Mouse (Mus musculus): ENCODE data around the gene 6430531B16Rik. TPM values are rescaled to one million over a fixed set of nuclear protein-coding genes. Genes with fewer than 3 reads are reported as not detected.

Gene 6430531B16Rik
- polyA plus RNA-seq, 1 experiment from 2014 or later = 5.0 TPM

GRCm38 (mm10) chr7:139970216-139970919, 8.2 kb downstream of the 6430531B16Rik start:
- Histone ChIP-seq H3K27ac (replicated peaks) (peak overlapping the region; percentile 28), H3K27me3 (no peaks in the 10 kb centered on the region), H3K36me3 (no peaks in the 10 kb centered on the region), H3K4me3 (replicated peaks) (no peak overlapping the region), H3K4me2 (replicated peaks) (no peak overlapping the region), H3K4me1 (peaks cover 7% of the 10 kb centered on the region), H3K9me3 (replicated peaks) (no peaks in the 10 kb centered on the region), H3K9ac (no peak overlapping the region)
- 59% methylated on average over 10 of the region's 10 CpGs for WGBS
- ATAC-seq (ENCODE audit: insufficient number of reproducible peaks, low FRiP score, low TSS enrichment, low read depth) = 0 out of 2 replicates have a peak, but pooled peaks have one; percentile 35

DNA sequence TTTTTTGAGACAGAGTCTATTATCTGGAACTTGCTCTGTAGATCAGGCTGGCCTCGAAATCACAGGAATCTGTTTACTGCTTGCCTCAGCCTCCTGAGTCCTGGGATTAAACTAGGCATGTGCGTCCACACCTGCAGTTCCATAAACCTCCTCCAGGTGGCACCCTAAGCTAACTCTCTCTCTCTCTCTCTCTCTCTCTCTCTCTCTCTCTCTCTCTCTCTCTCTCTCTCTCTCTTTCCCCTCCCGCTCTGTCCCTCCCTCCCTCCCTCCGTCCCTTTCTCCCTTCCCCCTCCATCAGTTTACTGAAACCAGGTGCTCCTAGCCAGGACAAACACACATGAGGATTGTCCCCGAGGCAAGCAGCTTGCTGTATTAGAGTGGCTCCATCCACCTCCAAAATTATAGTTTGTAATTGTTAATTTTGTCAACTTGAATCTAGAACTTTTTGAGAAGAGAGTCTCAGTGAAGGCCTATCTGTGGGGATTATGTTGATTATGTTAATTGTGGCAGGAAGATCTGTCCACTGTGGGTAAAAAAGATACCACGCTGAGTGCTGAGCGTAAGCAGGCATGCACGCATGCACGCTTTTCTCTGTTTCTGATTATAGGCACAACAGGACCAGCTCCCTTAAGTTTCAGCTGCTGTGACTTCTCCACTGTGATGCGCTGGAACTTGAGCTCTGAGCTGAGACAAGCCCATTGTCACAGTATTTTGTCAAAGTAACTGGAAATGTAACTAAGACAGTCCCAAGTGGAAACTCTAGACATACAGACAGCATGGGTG, 9.0 kb downstream of the 6430531B16Rik start:
- H3K9ac ChIP-seq = no peak overlapping the region
- 17% methylated on average over 10 of the region's 10 CpGs for WGBS
- H3K27ac ChIP-seq (replicated peaks) = peak overlapping the region; percentile 28
- no peaks in the 10 kb centered on the region for H3K9me3 ChIP-seq (replicated peaks)
- peaks cover 7% of the 10 kb centered on the region for H3K4me1 ChIP-seq
- H3K4me2 ChIP-seq (replicated peaks) = no peak overlapping the region
- no peaks in the 10 kb centered on the region for H3K27me3 ChIP-seq
- no peak overlapping the region for H3K4me3 ChIP-seq (replicated peaks)
- ATAC-seq (ENCODE audit: insufficient number of reproducible peaks, low FRiP score, low TSS enrichment, low read depth) = no peak
- H3K36me3 ChIP-seq = no peaks in the 10 kb centered on the region

GRCm38 (mm10) chr7:139968428-139968827, 10.1 kb downstream of the 6430531B16Rik start:
- Histone ChIP-seq H3K36me3 (no peaks in the 10 kb centered on the region), H3K9ac (no peak overlapping the region), H3K4me2 (replicated peaks) (no peak overlapping the region), H3K27me3 (no peaks in the 10 kb centered on the region), H3K4me1 (peaks cover 7% of the 10 kb centered on the region), H3K4me3 (replicated peaks) (no peak overlapping the region), H3K27ac (replicated peaks) (no peak overlapping the region), H3K9me3 (replicated peaks) (no peaks in the 10 kb centered on the region)
- ATAC-seq (ENCODE audit: insufficient number of reproducible peaks, low FRiP score, low TSS enrichment, low read depth) = no peak
- 41% methylated on average over 5 of the region's 5 CpGs for WGBS

- no peak overlapping the region for H3K9ac ChIP-seq
- no peaks in the 10 kb centered on the region for H3K36me3 ChIP-seq
- no peak overlapping the region for H3K27ac ChIP-seq (replicated peaks)
- H3K9me3 ChIP-seq (replicated peaks) = no peaks in the 10 kb centered on the region
- H3K4me2 ChIP-seq (replicated peaks) = no peak overlapping the region
- ATAC-seq (ENCODE audit: insufficient number of reproducible peaks, low FRiP score, low TSS enrichment, low read depth) = no peak
- 17% methylated on average over 4 of the region's 4 CpGs for WGBS
- peaks cover 7% of the 10 kb centered on the region for H3K4me1 ChIP-seq
- no peaks in the 10 kb centered on the region for H3K27me3 ChIP-seq
- no peak overlapping the region for H3K4me3 ChIP-seq (replicated peaks)
These were observed 11.4 kb downstream of the 6430531B16Rik start for GRCm38 (mm10) chr7:139967175-139967574.

DNA sequence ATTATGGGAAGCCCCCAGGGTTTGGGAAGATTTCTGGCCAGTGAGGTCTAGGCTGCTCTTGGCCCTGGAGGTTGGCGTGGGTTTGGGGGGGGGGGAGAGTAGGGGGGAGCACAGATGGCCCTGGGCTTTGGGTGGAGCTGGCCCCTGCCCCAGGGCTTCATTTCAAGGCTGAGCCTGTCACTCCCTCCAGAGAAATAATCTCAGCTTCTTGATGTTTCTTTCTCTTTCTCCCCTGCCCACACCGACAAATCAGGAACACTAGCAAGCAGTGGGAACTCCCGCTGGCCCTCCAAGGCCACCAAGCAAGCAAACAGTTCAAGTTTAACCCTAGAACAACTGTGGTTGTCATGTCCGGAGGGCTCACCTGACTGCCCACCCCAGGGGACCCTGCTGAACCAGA, 14.7 kb downstream of the 6430531B16Rik start:
- ATAC-seq (ENCODE audit: insufficient number of reproducible peaks, low FRiP score, low TSS enrichment, low read depth) = no peak
- no peak overlapping the region for H3K9ac ChIP-seq
- no peaks in the 10 kb centered on the region for H3K4me1 ChIP-seq
- no peak overlapping the region for H3K4me3 ChIP-seq (replicated peaks)
- H3K9me3 ChIP-seq (replicated peaks) = no peaks in the 10 kb centered on the region
- WGBS = 56% methylated on average over 4 of the region's 4 CpGs
- H3K4me2 ChIP-seq (replicated peaks) = no peak overlapping the region
- no peaks in the 10 kb centered on the region for H3K36me3 ChIP-seq
- no peaks in the 10 kb centered on the region for H3K27me3 ChIP-seq
- no peak overlapping the region for H3K27ac ChIP-seq (replicated peaks)

GRCm38 (mm10) chr7:139961141-139961540, 17.4 kb downstream of the 6430531B16Rik start:
- H3K27ac ChIP-seq (replicated peaks) = no peak overlapping the region
- 80% methylated on average over 10 of the region's 10 CpGs for WGBS
- H3K27me3 ChIP-seq = peaks cover 2% of the 10 kb centered on the region; the same call in 1 of the 2 replicates
- H3K4me2 ChIP-seq (replicated peaks) = no peak overlapping the region
- no peak overlapping the region for H3K9ac ChIP-seq
- H3K9me3 ChIP-seq (replicated peaks) = no peaks in the 10 kb centered on the region
- no peak overlapping the region for H3K4me3 ChIP-seq (replicated peaks)
- H3K4me1 ChIP-seq = no peaks in the 10 kb centered on the region
- ATAC-seq (ENCODE audit: insufficient number of reproducible peaks, low FRiP score, low TSS enrichment, low read depth) = no peak
- no peaks in the 10 kb centered on the region for H3K36me3 ChIP-seq

GRCm38 (mm10) chr7:139957958-139958357, 20.6 kb downstream of the 6430531B16Rik start:
- no peak overlapping the region for H3K27ac ChIP-seq (replicated peaks)
- H3K4me3 ChIP-seq (replicated peaks) = no peak overlapping the region
- no peaks in the 10 kb centered on the region for H3K36me3 ChIP-seq
- H3K4me1 ChIP-seq = no peaks in the 10 kb centered on the region
- H3K4me2 ChIP-seq (replicated peaks) = no peak overlapping the region
- no peak for ATAC-seq (ENCODE audit: insufficient number of reproducible peaks, low FRiP score, low TSS enrichment, low read depth)
- peaks cover 2% of the 10 kb centered on the region; the same call in 1 of the 2 replicates for H3K27me3 ChIP-seq
- no peaks in the 10 kb centered on the region for H3K9me3 ChIP-seq (replicated peaks)
- H3K9ac ChIP-seq = no peak overlapping the region
- 43% methylated on average over 11 of the region's 11 CpGs for WGBS

DNA sequence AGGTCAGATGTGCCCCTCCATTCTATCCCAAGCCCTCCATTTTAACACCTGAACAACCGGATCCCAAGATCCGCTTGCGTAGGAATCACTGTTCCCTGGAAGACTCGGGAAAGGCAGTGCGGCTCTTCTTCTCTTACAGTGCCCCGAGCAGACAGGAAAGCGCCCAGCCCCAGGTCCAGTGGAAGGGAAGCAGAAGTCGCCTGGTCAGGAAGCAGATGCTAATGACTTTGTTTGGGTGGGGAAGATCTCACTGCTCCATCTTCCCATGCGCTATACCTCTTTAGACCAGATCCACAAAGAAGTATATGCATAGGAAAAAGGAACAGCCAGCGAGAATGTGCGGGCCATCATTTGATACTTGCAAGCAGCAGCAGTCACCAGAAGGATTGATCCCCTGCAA, 21.1 kb downstream of the 6430531B16Rik start:
- no peak overlapping the region for H3K4me3 ChIP-seq (replicated peaks)
- no peak for ATAC-seq (ENCODE audit: insufficient number of reproducible peaks, low FRiP score, low TSS enrichment, low read depth)
- H3K4me1 ChIP-seq = no peaks in the 10 kb centered on the region
- 56% methylated on average over 11 of the region's 11 CpGs for WGBS
- no peak overlapping the region for H3K27ac ChIP-seq (replicated peaks)
- no peaks in the 10 kb centered on the region for H3K36me3 ChIP-seq
- H3K27me3 ChIP-seq = peaks cover 2% of the 10 kb centered on the region; the same call in 1 of the 2 replicates
- H3K9me3 ChIP-seq (replicated peaks) = no peaks in the 10 kb centered on the region
- H3K4me2 ChIP-seq (replicated peaks) = no peak overlapping the region
- no peak overlapping the region for H3K9ac ChIP-seq

- Histone ChIP-seq H3K4me3 (replicated peaks) (no peak overlapping the region), H3K4me1 (no peaks in the 10 kb centered on the region), H3K36me3 (no peaks in the 10 kb centered on the region), H3K9me3 (replicated peaks) (no peaks in the 10 kb centered on the region), H3K27me3 (peaks cover 2% of the 10 kb centered on the region; the same call in 1 of the 2 replicates), H3K4me2 (replicated peaks) (no peak overlapping the region), H3K9ac (no peak overlapping the region), H3K27ac (replicated peaks) (no peak overlapping the region)
- 77% methylated on average over 3 of the region's 3 CpGs for WGBS
- no peak for ATAC-seq (ENCODE audit: insufficient number of reproducible peaks, low FRiP score, low TSS enrichment, low read depth)
These were observed 21.9 kb downstream of the 6430531B16Rik start for GRCm38 (mm10) chr7:139956658-139957057.

DNA sequence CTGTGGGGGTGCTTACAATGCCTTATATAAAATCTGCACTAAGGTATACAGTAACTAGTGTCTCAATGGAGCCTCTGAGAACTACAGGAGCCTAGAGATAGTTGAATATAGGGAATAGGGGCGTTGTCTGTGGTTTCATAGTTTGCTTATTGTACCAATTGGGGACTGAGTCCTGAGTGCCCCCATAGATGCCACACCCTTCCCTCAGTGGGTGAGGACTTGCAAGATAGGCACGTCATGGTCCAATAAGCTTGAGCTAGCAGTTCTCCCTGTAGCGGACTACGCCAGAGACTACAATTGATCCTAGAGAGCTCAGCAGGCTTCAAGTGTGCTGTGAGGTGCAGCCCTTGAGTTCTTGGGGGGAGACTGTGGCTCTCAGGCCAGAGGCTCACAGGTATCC, 23.1 kb downstream of the 6430531B16Rik start:
- 74% methylated on average over 4 of the region's 4 CpGs for WGBS
- Histone ChIP-seq H3K4me3 (replicated peaks) (no peak overlapping the region), H3K9me3 (replicated peaks) (no peaks in the 10 kb centered on the region), H3K4me1 (no peaks in the 10 kb centered on the region), H3K27ac (replicated peaks) (no peak overlapping the region), H3K4me2 (replicated peaks) (no peak overlapping the region), H3K9ac (no peak overlapping the region), H3K36me3 (no peaks in the 10 kb centered on the region), H3K27me3 (peaks cover 2% of the 10 kb centered on the region; the same call in 1 of the 2 replicates)
- no peak for ATAC-seq (ENCODE audit: insufficient number of reproducible peaks, low FRiP score, low TSS enrichment, low read depth)

- Histone ChIP-seq H3K9me3 (replicated peaks) (no peaks in the 10 kb centered on the region), H3K4me2 (replicated peaks) (no peak overlapping the region), H3K4me1 (no peaks in the 10 kb centered on the region), H3K9ac (no peak overlapping the region), H3K27me3 (peaks cover 8% of the 10 kb centered on the region; the same call in 1 of the 2 replicates), H3K27ac (replicated peaks) (no peak overlapping the region), H3K4me3 (replicated peaks) (no peak overlapping the region), H3K36me3 (no peaks in the 10 kb centered on the region)
- no peak for ATAC-seq (ENCODE audit: insufficient number of reproducible peaks, low FRiP score, low TSS enrichment, low read depth)
- 67% methylated on average over 6 of the region's 6 CpGs for WGBS
These were observed 26.4 kb downstream of the 6430531B16Rik start for GRCm38 (mm10) chr7:139951991-139952633.
